Mouse (Mus musculus) thymus, adult 2 months (tissue): ENCODE measurements around the gene Abcb9.

Experiments used
- CTCF ChIP-seq: fragments of 200-500 bp; IDR thresholded peaks from 2 replicates; pipeline ENCODE4 v1.5.1; 2012; ENCODE audit warnings: mild to moderate bottlenecking, control low read depth, low read length, moderate library complexity, borderline replicate concordance; ENCODE audit not compliant: control insufficient read depth, poor library complexity, insufficient read depth; ENCODE audit errors: extremely low read depth
- POLR2A ChIP-seq: fragments of 200-500 bp; IDR thresholded peaks from 2 replicates; pipeline ENCODE4 v1.6.1; 2012; ENCODE audit warnings: mild to moderate bottlenecking, low read length, control low read depth, moderate library complexity; ENCODE audit not compliant: control insufficient read depth, poor library complexity, insufficient read depth; ENCODE audit errors: extremely low read depth

DNA sequence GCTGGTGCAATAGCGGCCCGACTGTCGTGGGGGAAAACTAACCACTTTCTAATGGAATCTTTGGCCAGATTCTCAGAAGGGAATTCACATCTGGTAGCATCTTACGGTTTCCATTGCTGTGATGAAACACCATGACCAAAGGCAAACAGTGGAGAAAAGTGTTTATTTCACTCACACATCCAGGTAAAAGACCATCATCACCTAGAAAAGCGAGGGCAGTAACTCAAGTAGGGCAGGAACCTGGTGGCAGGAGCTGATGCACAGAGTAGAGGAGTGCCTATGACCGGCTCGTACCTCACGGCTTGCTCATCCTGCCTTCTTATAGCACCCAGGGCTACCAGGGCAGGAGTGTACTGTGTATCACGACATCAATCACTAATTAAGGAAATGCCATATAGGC lies 8.0 kb upstream of the Abcb9 start:
- TF ChIP-seq CTCF (no peak), POLR2A (no peak)
